Mouse (Mus musculus) urinary bladder, adult 18-20 months (tissue): ENCODE measurements around the gene Gpr84.

ENCODE experiments used
- DNase-seq, 2 experiments: peaks; one replicate each; pipeline ENCODE4 v3.0.0; 2022; ENCODE audit warnings: low spot score in 2 of 2, mixed read lengths in 2 of 2

Gene Gpr84

DNA sequence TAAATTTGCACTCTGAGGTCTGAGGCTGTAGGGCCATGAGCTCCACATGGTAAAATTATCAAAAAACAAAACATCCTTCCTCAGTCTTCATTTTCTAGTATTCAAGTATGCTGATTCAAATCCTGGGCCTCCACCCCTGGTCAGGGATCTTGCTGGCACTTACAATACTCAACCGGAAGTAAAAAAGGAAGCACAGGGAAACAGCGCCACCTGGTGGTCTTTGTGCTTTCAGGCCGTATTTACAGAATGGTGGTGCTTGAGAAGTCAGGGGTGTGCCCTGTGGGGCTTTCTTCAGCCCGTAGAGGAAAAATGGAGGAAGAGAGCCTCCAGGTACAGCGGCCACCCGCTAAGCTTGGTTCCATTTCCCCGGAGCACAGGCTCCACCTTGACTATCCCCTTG lies 3.3 kb downstream of the Gpr84 start:
- peak; percentile 85 for DNase-seq

- DNase-seq: no peak
These were observed 4.4 kb downstream of the Gpr84 start for GRCm38 (mm10) chr15:103305792-103306645.

DNA sequence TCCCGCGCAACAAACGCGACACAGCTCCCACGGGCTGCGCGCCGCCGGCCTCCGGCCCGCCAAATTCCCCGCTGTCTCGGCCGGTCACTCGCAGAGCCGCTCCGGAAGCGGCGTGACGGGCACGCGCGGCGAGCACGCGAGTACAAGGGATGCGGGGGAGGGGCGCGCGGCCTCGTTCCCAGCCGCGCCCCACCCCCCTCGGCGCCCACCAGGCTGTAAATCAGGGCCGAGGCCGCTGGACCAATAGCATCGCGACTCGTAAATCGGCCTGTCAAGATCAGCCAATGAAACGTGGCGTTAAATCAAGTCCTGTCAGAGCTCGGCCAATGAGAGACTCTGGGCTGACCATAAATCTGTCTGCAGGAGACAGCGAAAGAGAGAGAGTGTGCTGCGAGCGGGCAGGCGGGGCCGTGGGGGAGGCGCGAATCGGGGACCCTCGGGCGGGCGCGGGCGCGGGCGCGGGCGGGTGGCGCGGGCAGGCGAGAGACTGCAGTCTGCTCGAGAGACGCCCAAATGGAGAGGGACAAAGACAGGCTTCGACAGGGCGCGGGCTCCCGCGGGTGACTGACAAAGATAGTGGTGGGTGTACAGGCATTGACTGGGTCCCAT lies 5.2 kb downstream of the Gpr84 start:
- DNase-seq: peak; percentile 92 to 93

DNA sequence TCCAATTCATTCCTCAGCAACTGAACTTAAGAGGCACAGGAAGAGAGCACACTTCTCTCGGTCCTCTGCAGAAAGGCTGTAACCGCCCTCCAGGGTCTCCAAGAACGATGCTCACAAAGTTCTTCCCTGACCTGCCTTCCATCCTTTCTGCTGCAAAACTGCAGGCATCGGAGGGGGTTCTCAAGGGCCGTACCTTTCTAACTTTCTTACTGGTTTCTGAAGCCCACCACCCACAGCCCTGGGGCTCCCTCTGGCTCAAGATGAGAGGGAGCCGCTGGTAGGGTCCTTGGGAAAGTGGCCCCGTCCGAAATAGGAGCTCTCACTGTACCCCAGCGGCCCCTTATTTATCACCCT lies 5.8 kb downstream of the Gpr84 start:
- DNase-seq: no peak

DNA sequence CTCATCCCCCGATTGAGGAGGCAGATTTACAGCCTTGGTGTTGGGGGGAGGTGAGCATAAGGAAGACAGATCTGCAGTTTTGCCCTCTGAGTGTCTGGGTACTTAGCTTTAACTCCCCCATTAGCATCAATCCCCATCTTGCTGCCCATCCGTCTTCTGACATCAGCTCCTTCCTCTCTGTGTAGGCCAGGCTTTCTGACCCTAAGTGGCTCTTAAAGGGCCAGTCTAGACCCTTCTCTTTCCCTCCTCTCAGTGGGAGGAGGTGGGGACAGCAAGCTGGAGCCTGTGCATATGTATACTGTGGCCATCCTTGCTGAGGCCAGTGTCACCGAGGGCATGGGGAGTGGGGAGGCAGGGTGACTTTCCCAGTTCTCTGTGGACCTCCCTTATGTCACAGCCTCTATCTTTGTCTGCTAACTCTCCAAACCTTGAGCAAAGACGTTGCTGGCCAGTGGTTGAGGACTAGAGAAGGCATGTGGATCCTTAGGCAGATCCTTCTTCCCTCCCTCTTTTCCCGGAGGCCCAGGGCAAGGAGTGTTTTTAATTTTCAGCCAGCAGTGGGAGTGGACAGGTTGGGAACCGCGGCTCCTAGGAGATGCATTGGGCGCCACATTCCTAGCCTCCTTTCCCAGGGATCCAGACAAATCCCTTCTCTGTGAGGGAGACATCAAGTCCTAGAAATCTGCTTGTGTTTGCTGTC lies 6.3 kb downstream of the Gpr84 start:
- no peak for DNase-seq

- no peak for DNase-seq
These were observed 7.9 kb downstream of the Gpr84 start for GRCm38 (mm10) chr15:103302341-103303021.

DNA sequence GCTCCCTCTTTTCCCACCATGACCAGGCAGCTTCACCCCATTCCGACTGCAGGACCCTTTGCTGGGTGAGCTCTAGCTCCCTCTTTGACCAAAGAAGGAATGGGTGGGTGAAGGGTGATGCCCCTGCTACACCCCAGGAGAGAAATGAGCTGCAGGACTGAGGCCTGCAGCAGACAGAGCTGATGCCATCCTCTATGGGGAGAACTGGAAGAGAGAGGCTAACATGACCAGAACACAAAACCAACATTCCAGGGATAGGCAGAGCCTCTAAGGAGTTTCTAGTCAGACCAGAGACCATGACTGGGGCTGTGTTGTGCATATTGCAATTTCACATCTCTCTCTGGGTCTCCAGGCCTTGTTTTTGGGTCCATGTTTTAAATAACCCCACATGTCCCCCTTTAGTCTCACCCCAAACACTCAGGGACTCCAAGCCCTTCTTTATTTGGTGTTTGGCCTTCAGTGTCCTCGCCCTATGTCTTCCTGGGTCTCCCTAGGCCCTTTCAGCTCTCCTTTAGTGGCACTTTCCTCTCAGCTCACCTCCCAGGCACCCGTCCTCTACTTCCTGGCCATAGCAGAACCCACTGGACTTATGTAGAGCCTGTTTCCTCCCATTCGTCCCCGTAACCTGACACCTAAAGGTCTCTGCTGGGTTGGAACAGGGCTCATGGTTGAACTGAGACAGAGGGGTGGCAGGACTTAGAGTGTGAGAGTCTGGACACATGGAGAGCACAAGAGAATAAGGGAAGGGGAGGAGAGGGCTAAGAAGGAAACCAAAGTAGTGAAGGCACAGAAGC lies 8.7 kb downstream of the Gpr84 start:
- DNase-seq: no peak

DNA sequence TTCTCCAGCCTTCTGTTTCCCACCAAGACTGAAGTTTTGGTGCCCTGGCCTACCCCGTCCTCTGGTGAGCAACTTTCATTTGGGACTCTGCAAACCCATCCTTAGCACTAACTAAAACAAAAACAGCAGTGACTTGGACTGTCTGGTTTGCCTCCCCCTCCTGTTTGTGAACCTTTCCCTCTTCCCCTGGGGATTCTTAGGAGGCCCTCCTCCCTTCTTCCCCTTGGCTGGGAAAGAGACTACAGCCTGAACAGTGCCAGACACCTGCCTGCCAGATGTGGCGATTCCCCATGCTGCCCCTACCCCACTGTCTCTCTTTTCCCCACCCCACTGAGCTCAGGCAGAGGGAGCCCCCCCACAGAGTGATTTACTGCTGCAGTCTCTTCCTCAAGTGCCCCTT lies 9.4 kb downstream of the Gpr84 start:
- DNase-seq: no peak

DNA sequence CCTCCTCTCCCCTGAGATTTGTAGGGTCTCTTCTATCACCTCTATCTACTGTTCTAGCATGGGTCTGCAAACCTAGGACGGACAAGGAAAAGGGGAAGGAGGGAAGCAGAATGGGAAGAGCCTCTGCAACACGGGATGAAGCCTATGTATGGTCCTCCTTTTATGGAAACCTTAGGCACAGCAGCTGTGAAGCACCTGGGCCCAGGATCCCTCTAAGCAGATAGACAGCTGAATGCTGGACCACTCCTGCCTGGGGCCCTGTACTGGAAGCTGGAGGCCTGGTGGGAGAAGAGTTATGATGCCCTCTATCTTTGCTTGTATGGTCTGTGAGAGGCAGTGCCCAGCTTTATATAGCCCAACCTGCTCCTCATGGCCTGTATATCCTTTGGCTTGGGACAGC lies 9.9 kb downstream of the Gpr84 start:
- no peak for DNase-seq

DNA sequence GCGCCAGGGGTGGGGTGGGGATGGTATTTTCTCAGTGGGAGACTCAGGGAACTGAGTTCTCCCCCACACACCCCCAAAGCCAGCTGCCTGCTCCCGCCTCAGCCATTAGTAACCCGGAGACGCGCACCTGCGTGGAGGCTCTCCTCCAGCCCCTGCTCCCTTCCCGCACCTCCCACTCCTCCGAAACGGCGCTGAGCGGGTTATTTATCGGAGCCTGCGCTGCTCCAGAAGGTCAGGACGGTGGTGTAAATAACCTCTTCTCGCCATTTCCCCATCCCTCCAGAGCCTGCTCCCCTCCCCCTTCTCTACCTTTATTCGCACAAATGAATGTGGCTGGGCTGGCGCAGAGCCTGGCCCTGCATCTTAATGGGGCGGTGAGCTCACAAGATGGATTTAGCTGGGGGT lies 10.3 kb downstream of the Gpr84 start:
- DNase-seq: no peak

GRCm38 (mm10) chr15:103299644-103300043 lies 10.8 kb downstream of the Gpr84 start:
- no peak for DNase-seq

DNA sequence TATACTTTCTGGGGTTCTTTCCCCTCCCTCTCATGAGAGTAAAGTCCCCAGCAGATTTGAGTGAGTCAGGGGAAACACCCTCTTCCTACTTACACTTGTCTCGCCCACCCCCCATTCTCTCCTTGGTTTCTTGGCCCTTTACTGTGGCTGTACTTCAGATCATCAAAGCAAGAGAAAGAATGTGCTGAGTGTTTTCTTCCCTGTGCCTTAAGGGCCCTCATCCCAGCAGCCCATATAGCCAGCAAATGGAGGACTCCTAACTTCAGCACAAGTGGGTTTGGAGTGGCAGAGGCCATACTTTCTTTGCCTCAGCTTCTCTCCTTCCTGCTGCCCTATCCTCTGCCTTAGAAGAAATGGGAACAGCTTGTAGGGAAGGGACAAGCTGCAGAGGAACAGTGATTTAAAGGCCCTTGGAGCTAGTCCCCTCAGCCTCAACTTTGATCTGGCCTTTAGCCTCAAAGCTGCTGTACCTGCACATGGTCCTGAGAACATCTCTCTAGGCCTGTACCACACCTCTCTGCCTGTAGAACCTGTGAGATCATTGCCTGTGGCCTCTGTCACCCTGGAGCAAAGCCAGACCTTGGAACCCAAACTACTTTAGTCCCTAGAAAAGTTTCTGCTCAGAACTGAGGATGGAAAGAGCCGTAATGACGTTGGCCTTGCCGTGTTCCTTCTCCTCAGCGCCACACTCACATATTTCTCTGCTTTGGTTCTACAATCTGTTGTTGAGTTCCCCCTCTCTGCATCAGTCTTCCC lies 11.4 kb downstream of the Gpr84 start:
- DNase-seq: no peak

GRCm38 (mm10) chr15:103298026-103298425 lies 12.4 kb downstream of the Gpr84 start:
- no peak for DNase-seq

- no peak for DNase-seq
These were observed 13.1 kb downstream of the Gpr84 start for GRCm38 (mm10) chr15:103297313-103297712.

DNA sequence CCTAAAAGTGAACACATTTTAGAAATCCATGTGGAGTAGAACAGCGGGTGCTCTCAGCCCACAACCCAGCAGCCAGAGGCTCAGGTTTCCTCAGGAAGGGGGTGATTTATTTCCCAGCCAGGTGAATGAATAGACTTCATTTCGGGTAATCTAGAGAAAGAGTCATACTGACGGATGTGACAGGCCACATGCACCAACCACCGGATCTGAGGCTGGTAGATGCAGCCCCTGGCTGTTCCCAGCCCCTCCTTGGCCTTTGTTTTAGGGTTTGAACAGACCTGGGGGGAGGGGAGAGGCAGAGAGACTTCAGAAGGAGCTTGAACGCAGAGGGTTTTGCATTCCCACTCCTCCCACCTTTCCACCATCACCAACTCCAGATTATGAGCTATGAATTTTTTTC lies 14.6 kb downstream of the Gpr84 start:
- no peak for DNase-seq

GRCm38 (mm10) chr15:103294649-103295048 lies 15.8 kb downstream of the Gpr84 start:
- DNase-seq: no peak

- DNase-seq: no peak
These were observed 17.0 kb downstream of the Gpr84 start for GRCm38 (mm10) chr15:103293375-103293774.

GRCm38 (mm10) chr15:103292673-103293345 lies 17.6 kb downstream of the Gpr84 start:
- no peak for DNase-seq

DNA sequence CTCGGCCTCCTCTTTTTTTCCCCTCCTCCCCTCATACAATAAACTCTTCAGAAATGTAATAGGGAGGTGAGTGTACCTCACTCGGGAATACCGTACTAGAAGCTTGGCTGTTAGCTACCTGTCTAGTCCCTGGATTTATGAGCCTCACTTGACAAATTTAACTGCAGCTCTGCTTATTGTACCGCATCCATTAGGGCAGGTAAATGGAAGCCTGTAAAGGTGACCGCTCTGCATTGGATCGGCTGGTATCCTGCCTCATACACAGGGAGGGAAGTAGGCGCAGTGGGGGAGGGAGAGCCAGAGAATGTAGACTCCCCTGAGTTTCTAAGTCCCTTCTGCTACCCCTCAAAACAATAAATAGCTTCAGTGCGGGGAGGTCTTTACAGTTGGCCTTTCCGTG lies 19.6 kb downstream of the Gpr84 start:
- DNase-seq: no peak

DNA sequence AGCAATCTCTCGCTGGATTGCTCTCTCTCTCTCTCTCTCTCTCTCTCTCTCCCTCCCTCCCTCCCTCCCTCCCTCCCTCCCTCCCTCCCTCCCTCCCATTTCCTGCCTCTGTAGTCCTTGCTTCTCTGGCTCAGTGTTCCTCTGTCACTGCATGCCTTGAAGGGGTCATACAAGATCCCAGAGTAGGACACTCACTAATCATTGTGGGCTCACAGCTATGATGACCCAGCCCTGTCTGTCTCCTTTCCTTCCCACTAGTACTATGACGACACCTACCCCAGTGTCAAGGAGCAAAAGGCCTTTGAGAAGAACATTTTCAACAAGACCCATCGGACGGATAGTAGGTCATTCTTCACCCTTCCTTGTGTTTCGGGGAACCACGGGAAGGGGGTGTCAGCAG lies 20.0 kb downstream of the Gpr84 start:
- DNase-seq: no peak
